Mouse (Mus musculus) bone marrow macrophage, adult 2 months (primary cell): ENCODE data around the gene Dntt.
A peak's percentile ranks its signal among the peaks of the same experiment; 100 is the strongest.

Experiments used
- CTCF ChIP-seq: IDR thresholded peaks from 2 replicates; pipeline ENCODE4 v1.5.1; 2012; ENCODE audit warnings: low read depth, mild to moderate bottlenecking, low read length, moderate library complexity
- POLR2A ChIP-seq: IDR thresholded peaks from 2 replicates; pipeline ENCODE4 v1.6.1; 2012; ENCODE audit warnings: mild to moderate bottlenecking, low read depth, low read length, borderline replicate concordance

GRCm38 (mm10) chr19:41053530-41053929 is 24.5 kb downstream of the Dntt start:
- TF ChIP-seq CTCF, result peak; percentile 78
- no peak for TF ChIP-seq POLR2A
